Mouse (Mus musculus) intestine, embryonic 16.5 days (tissue): ENCODE results near the gene Nrn1. TPM values are rescaled to one million over a fixed set of nuclear protein-coding genes. Genes with fewer than 3 reads are reported as not detected.

Source experiments
- ATAC-seq: fragments of 200-750 bp; cut with Nextera tagmentation; 2 replicates; pipeline ENCODE4 v1.8.0; 2017; ENCODE audit warnings: moderate TSS enrichment, moderate library complexity
- H3K27ac ChIP-seq: fragments of 300-500 bp; sonication (generic); 2 replicates; pipeline ENCODE4 v1.5.1; 2014; ENCODE audit warnings: mild to moderate bottlenecking, low read length
- H3K27me3 ChIP-seq: fragments of 300-500 bp; sonication (generic); replicated peaks from 2 replicates; pipeline ENCODE4 v1.6.1; 2014; ENCODE audit warnings: low read length, control low read depth, mixed read lengths; ENCODE audit not compliant: control insufficient read depth, insufficient read depth
- H3K36me3 ChIP-seq: fragments of 300-500 bp; sonication (generic); 2 replicates; pipeline ENCODE4 v1.6.1; 2014; ENCODE audit warnings: low read length, control low read depth; ENCODE audit not compliant: control insufficient read depth, insufficient read depth
- H3K4me1 ChIP-seq: fragments of 300-500 bp; sonication (generic); 2 replicates; pipeline ENCODE4 v1.6.1; 2014; ENCODE audit warnings: low read length, control low read depth, mixed read lengths; ENCODE audit not compliant: control insufficient read depth, insufficient read depth
- H3K4me2 ChIP-seq: fragments of 300-500 bp; sonication (generic); 2 replicates; pipeline ENCODE4 v1.6.1; 2014; ENCODE audit warnings: low read depth, low read length, control low read depth
- H3K4me3 ChIP-seq: fragments of 300-500 bp; sonication (generic); 2 replicates; pipeline ENCODE4 v1.5.1; 2014; ENCODE audit warnings: mild to moderate bottlenecking, low read length
- H3K9ac ChIP-seq: fragments of 300-500 bp; sonication (generic); 2 replicates; pipeline ENCODE4 v1.6.1; 2014; ENCODE audit warnings: low read depth, low read length
- H3K9me3 ChIP-seq: fragments of 300-500 bp; sonication (generic); 2 replicates; pipeline ENCODE4 v1.6.1; 2016; ENCODE audit warnings: low read length, control low read depth; ENCODE audit not compliant: control insufficient read depth
- WGBS: fragments of 180-500 bp; shearing (Covaris S2); extraction: QIAGEN DNeasy Blood & Tissue Kit; methylation state at CpG from one replicate; pipeline ENCODE4 v1.1.7; 2014; 5-methylcytosine and 5-hydroxymethylcytosine counted together
- polyA plus RNA-seq: library from polyadenylated mRNA; unstranded; fragments of >200 nt; fragmentation: Nextera tagmentation; extraction: Ambion mirVana; gene quantifications from 2 replicates; pipeline ENCODE4 v1.2.1, GENCODE M21; 2015

Gene Nrn1
- polyA plus RNA-seq, 1 experiment from 2014 or later, result 75.3 TPM

- no peaks in the 10 kb centered on the region for H3K4me1 ChIP-seq
- H3K4me3 ChIP-seq, result no peak overlapping the region
- ATAC-seq, result no peak
- H3K9ac ChIP-seq, result no peak overlapping the region
- no peaks in the 10 kb centered on the region for H3K36me3 ChIP-seq
- H3K4me2 ChIP-seq, result no peak overlapping the region
- no peaks in the 10 kb centered on the region for H3K27me3 ChIP-seq
- no peaks in the 10 kb centered on the region for H3K9me3 ChIP-seq
- H3K27ac ChIP-seq, result no peak overlapping the region
- WGBS, result 68% methylated on average over 3 of the region's 3 CpGs
Measured at GRCm38 (mm10) chr13:36707088-36707690, 27.7 kb downstream of the Nrn1 start.

- Histone ChIP-seq H3K27ac (no peak overlapping the region), H3K4me1 (no peaks in the 10 kb centered on the region), H3K4me3 (no peak overlapping the region), H3K36me3 (no peaks in the 10 kb centered on the region), H3K9ac (no peak overlapping the region), H3K4me2 (no peak overlapping the region), H3K9me3 (no peaks in the 10 kb centered on the region), H3K27me3 (no peaks in the 10 kb centered on the region)
- ATAC-seq, result no peak
- 82% methylated on average over 8 of the region's 8 CpGs for WGBS
Measured at GRCm38 (mm10) chr13:36696351-36696771, 38.6 kb downstream of the Nrn1 start.

DNA sequence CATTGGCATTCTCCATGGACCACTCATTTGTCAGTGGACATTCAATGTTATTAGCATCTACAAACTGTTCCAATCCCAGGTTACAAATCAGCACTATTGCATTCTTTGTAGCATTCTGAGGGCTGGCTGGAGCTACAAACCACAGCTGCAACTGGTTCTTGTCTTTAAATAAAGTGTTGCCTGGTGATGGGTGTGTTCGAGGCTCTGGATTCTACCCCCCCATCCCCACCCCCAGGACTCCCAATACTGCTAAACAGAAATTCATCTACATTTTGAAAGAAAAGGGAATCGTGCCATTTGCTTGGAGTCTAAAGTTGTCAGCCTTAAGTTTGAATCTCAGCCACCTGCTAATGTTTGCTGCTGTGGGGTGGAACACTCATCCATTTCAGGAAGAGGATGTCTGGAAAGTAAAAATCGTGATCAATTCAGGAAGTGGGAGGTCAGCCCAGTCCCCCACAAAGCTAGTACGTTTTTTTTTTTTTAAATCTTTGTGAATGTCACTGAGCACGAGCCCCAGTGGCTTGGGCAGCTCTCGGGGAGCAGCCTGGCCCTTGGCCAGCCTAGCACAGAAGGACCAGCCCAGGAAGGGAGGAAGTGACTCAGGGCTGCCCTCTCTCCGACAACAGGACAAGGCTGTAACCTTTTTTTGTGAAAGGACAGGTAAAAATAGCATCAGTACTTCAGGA lies 39.3 kb downstream of the Nrn1 start:
- ATAC-seq, result no peak
- H3K9ac ChIP-seq, result no peak overlapping the region
- no peaks in the 10 kb centered on the region for H3K27me3 ChIP-seq
- 43% methylated on average over 7 of the region's 7 CpGs for WGBS
- no peak overlapping the region for H3K4me3 ChIP-seq
- H3K4me2 ChIP-seq, result no peak overlapping the region
- H3K36me3 ChIP-seq, result no peaks in the 10 kb centered on the region
- H3K4me1 ChIP-seq, result no peaks in the 10 kb centered on the region
- no peak overlapping the region for H3K27ac ChIP-seq
- no peaks in the 10 kb centered on the region for H3K9me3 ChIP-seq

GRCm38 (mm10) chr13:36683581-36683980 lies 51.4 kb downstream of the Nrn1 start:
- H3K4me1 ChIP-seq, result no peaks in the 10 kb centered on the region
- H3K27ac ChIP-seq, result no peak overlapping the region
- no peak overlapping the region for H3K4me3 ChIP-seq
- WGBS, result 53% methylated on average over 4 of the region's 4 CpGs
- H3K36me3 ChIP-seq, result no peaks in the 10 kb centered on the region
- no peaks in the 10 kb centered on the region for H3K9me3 ChIP-seq
- H3K4me2 ChIP-seq, result no peak overlapping the region
- no peak for ATAC-seq
- no peak overlapping the region for H3K9ac ChIP-seq
- H3K27me3 ChIP-seq, result no peaks in the 10 kb centered on the region

- Histone ChIP-seq H3K4me1 (no peaks in the 10 kb centered on the region), H3K9ac (no peak overlapping the region), H3K9me3 (no peaks in the 10 kb centered on the region), H3K4me3 (no peak overlapping the region), H3K36me3 (no peaks in the 10 kb centered on the region), H3K27ac (no peak overlapping the region), H3K4me2 (no peak overlapping the region), H3K27me3 (no peaks in the 10 kb centered on the region)
- no peak for ATAC-seq
- WGBS, result 89% methylated on average over 8 of the region's 8 CpGs
Measured at GRCm38 (mm10) chr13:36680690-36681355, 54.1 kb downstream of the Nrn1 start.

DNA sequence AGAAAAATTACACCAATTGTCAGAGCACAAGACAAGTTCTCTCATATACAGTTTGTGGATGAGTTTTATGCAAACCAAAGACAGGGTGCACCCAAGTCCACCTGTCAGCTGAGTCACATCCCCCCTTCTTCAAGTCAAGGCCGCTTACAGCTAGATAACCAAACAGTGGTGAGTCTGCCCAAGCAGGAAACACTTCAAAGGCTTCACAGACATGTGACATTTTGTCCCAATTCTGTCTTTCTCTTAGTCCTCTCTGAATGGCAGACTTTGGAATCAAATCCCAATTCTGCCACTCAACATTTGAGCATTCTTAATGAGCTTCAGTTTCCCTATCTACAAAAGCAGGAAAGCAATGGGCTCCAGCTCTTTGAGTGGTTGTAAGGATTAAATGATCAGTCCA lies 55.6 kb downstream of the Nrn1 start:
- no peak overlapping the region for H3K27ac ChIP-seq
- no peaks in the 10 kb centered on the region for H3K4me1 ChIP-seq
- no peaks in the 10 kb centered on the region for H3K36me3 ChIP-seq
- H3K9ac ChIP-seq, result no peak overlapping the region
- no peaks in the 10 kb centered on the region for H3K9me3 ChIP-seq
- H3K4me2 ChIP-seq, result no peak overlapping the region
- ATAC-seq, result no peak
- H3K27me3 ChIP-seq, result no peaks in the 10 kb centered on the region
- 67% methylated on average over 1 of the region's 1 CpGs for WGBS
- no peak overlapping the region for H3K4me3 ChIP-seq
